Mouse (Mus musculus): ENCODE measurements at regions not wholly inside any gene's neighbourhood (a gene's known extent, or its start where the extent isn't known, plus 50 kb on each side); places are given as distances from the start of the nearest gene placed in this dataset.

GRCm38 (mm10) chr1:81516575-81517210 is 439.9 kb downstream of the Nyap2 start:
- no peak for DNase-seq (ENCODE audit: low spot score in 2 of 2)

GRCm38 (mm10) chr1:81520420-81521273 is 443.9 kb downstream of the Nyap2 start:
- no peak for DNase-seq (ENCODE audit: low spot score in 2 of 2)

- no peak for DNase-seq (ENCODE audit: low spot score in 2 of 2)
Measured at GRCm38 (mm10) chr1:81522929-81523328, 446.2 kb downstream of the Nyap2 start.

- DNase-seq (ENCODE audit: low spot score in 2 of 2): no peak
Measured at GRCm38 (mm10) chr1:81525821-81526220, 449.1 kb downstream of the Nyap2 start.

- no peak for DNase-seq (ENCODE audit: low spot score in 2 of 2)
Measured at GRCm38 (mm10) chr1:81537836-81538235, 461.1 kb downstream of the Nyap2 start.

GRCm38 (mm10) chr1:81539591-81540311 is 463.0 kb downstream of the Nyap2 start:
- DNase-seq (ENCODE audit: low spot score in 2 of 2): no peak

- DNase-seq (ENCODE audit: low spot score in 2 of 2): no peak
Measured at GRCm38 (mm10) chr1:81548906-81549305, 472.2 kb downstream of the Nyap2 start.

GRCm38 (mm10) chr1:81549706-81550105 is 473.0 kb downstream of the Nyap2 start:
- DNase-seq (ENCODE audit: low spot score in 2 of 2): no peak

GRCm38 (mm10) chr1:81552731-81553130 is 476.0 kb downstream of the Nyap2 start:
- DNase-seq (ENCODE audit: low spot score in 2 of 2): no peak

- DNase-seq (ENCODE audit: low spot score in 2 of 2): no peak
Measured at GRCm38 (mm10) chr1:81576965-81577664, 500.4 kb downstream of the Nyap2 start.

- DNase-seq (ENCODE audit: low spot score in 2 of 2): no peak
Measured at GRCm38 (mm10) chr1:81577665-81578201, 501.0 kb downstream of the Nyap2 start.

- DNase-seq (ENCODE audit: low spot score in 2 of 2): no peak
Measured at GRCm38 (mm10) chr1:81581208-81581607, 504.5 kb downstream of the Nyap2 start.

- no peak for DNase-seq (ENCODE audit: low spot score in 2 of 2)
Measured at GRCm38 (mm10) chr1:81587780-81588307, 511.1 kb downstream of the Nyap2 start.

GRCm38 (mm10) chr1:81591623-81592022 is 514.9 kb downstream of the Nyap2 start:
- no peak for DNase-seq (ENCODE audit: low spot score in 2 of 2)

- peak; percentile 11 to 26 for DNase-seq (ENCODE audit: low spot score in 2 of 2)
Measured at GRCm38 (mm10) chr1:81593280-81594182, 516.8 kb downstream of the Nyap2 start.

GRCm38 (mm10) chr1:81594183-81594515 is 517.4 kb downstream of the Nyap2 start:
- no peak for DNase-seq (ENCODE audit: low spot score in 2 of 2)

- DNase-seq (ENCODE audit: low spot score in 2 of 2): no peak
Measured at GRCm38 (mm10) chr1:81594606-81595005, 517.9 kb downstream of the Nyap2 start.

GRCm38 (mm10) chr1:81608772-81609171 is 532.0 kb downstream of the Nyap2 start:
- no peak for DNase-seq (ENCODE audit: low spot score in 2 of 2)

- no peak for DNase-seq (ENCODE audit: low spot score in 2 of 2)
Measured at GRCm38 (mm10) chr1:81618880-81619279, 542.1 kb downstream of the Nyap2 start.

- DNase-seq (ENCODE audit: low spot score in 2 of 2): no peak
Measured at GRCm38 (mm10) chr1:81624141-81624540, 547.4 kb downstream of the Nyap2 start.

Measured in urinary bladder, postnatal 36 days (tissue).